Mouse (Mus musculus) liver, embryonic 14.5 days (tissue): Measurements from ENCODE around the gene Capns1.

Source experiments
- CTCF ChIP-seq: IDR thresholded peaks from 2 replicates; pipeline ENCODE4 v1.5.1; 2016; ENCODE audit warnings: antibody characterized with exemption, low read depth, control low read depth
- EP300 ChIP-seq: IDR thresholded peaks from 2 replicates; pipeline ENCODE4 v1.6.1; 2016; ENCODE audit warnings: antibody characterized with exemption, low read depth

- TF ChIP-seq CTCF (no peak), EP300 (no peak)
Observed at GRCm38 (mm10) chr7:30176474-30176873, 22.1 kb downstream of the Capns1 start.
